Mouse (Mus musculus) thymus, adult 18-20 months (tissue): ENCODE data around the gene Apba2.

Experiments
- DNase-seq, 2 experiments: peaks; one replicate each; pipeline ENCODE4 v3.0.0; 2022; ENCODE audit warnings: mixed read lengths in 2 of 2

Gene Apba2

GRCm38 (mm10) chr7:64501536-64502270, at the start of gene Apba2:
Gene Apba2, plus strand, starts transcription at chr7:64501706.
- DNase-seq: no peak

DNA sequence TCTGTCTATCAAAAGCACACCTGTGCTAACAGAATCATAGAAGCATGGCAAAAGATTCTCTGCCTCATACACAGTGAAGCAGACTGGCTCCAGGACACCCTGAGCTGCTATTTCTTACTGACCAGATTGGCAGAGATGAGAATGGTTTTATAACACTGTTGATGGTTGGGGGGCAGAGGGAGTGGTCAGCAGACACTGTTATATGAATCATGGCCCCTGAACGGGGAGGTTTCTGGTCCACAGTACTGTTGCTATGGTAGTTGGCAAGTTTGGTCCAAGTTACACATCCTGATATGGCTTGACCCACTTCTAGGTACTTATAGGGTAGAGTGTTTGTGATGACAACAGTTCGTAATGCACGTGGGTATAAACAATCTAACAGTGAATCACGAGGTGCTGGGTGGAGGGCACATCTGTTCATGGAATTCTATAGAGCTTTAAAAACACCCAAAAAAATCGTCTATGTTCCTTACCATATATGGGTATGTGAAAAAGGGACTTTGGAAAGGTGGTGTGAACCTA, 49.6 kb upstream of the Apba2 start:
- no peak for DNase-seq

DNA sequence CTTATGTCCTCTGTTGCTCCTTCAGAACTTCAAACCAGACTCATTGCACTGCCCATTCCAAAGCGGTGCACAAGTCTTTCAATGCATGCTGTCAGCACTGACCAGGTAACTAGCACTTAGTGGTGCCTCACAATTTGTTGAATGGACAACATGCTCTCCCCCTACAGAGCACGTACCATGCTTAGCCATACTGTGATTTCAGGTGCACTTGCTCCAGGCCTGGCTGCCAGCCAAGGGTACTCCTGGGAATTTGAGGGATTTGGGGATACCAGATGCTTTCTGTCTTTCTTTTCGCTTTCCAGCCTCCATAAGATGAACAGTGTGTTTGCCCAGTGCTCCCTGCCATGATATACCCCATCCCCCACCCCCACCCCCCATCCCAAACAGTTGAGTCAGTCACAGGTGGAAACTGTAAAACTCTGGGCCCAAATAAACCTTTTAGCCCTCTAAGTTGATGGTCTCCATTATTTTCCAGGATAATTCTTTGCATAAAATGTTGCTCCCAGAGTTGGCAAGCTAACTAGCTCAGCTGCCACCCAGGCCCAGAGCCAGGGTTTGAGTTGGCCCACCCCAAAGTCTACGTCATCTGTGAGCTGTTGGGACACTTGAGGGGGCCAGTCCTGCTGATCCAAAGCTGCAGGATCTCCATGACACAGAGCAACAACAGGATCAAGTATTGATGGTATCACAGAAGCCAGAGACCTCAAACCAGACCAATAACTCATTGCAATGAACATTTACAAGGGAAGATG, 48.9 kb upstream of the Apba2 start:
- DNase-seq: no peak

GRCm38 (mm10) chr7:64456176-64456575, 45.3 kb upstream of the Apba2 start:
- no peak for DNase-seq

GRCm38 (mm10) chr7:64456676-64457075, 44.8 kb upstream of the Apba2 start:
- DNase-seq: no peak

DNA sequence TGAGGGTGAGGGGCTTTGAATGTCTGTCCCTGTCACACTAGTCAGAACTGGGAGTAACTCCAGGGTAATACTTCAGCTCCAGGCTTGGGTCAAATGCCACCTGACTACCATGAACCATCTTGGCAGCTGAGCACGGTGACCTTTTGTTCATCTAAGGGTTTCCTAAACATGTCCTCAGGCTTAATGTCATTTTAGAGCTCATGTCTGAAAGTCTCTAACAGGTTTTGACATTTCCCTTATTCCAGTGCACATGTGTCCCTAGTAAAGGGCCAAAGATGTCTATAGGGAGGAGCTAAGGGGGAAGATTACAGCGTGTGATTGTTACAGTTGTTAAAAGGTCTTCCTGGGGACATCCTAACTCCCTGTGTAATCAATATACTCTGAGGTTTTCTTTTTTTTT, 43.7 kb upstream of the Apba2 start:
- no peak for DNase-seq

DNA sequence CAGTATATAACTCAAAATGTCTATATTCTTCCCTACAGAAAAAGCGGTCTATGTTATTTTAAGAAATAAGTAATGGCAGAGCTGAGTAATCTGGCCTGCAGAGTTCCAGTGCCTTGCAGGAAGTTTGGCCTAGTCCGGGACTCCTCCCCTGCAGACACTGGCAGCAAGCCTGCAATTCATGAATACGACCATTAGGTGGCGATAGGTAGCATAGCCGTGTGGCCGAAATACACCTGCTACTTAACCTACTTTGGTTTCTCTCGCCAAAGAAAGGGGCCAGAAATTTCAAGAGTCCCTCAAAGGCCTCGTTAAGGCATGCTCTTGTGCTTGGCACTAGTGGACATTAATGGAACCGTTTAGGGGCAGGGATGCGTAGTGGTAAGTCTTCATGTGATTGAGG, 4.1 kb upstream of the Apba2 start:
- no peak for DNase-seq

GRCm38 (mm10) chr7:64502271-64503180, 1.0 kb downstream of the Apba2 start:
- no peak for DNase-seq

- no peak for DNase-seq
Observed at GRCm38 (mm10) chr7:64503641-64504040, 2.1 kb downstream of the Apba2 start.

DNA sequence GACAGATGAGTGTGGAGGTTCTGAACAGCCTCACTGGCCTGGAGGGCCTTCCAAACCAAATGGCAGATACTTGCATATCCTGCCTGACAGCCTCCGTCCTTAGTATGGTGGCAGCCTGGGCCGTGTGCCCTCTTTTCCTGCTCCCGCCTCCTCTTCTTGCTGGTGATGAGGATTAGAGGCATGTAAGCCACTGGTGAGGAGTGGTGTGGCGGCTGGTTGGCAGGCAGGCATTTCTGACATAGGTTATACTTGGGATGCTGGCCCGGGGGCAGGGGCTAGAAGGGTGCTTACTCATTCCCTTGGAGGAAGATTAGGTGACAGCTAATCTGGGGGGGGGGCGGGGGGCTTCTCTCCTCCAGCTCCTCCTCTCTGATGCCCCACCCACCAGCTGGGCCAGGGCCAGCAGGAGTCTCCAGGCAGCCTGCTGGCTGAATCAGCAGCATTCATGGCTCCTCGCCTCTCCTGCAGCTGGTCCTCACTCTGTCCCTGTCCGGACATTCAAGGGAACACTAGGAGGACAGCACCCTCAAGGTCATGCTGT, 3.3 kb downstream of the Apba2 start:
- no peak for DNase-seq

DNA sequence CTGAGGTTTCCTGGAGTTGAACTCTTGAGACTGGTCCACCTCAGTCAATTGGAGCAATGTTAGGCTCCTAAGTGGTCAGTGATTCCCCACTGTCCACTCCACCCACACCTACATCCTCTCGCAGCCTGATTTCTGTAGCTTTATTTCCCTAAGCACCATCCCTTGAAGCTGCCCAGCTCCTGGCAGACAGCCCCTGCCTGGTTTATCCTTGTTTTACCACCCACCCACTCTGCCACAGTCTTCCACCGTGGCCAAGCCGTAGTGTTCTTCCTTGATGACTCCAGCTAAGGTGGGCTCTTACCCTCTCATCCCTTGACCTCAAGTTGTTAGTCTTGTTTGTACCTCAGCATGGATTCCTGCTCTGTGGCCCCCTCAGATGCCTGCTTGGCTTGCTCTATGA, 4.1 kb downstream of the Apba2 start:
- DNase-seq: no peak

GRCm38 (mm10) chr7:64508826-64509225, 7.3 kb downstream of the Apba2 start:
- DNase-seq: no peak

DNA sequence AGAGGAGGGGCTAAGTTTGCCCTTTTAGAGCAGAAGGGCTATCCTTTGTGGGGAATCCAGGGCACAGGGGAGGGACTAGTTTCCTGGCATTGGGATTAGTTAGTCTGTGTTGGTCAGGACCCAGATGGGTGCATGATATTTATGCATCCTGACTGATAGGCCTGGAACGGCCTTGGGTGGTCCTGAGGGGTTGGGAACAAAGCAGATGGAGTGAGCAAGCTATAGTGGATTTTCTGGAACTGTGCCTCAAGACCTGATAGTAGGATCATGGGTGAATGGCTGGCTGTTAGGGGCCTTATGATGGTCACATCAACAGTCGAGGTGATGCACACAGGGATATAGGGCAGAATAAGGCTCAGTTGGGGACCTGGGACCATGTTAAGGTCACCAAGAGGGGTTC, 8.4 kb downstream of the Apba2 start:
- no peak for DNase-seq

DNA sequence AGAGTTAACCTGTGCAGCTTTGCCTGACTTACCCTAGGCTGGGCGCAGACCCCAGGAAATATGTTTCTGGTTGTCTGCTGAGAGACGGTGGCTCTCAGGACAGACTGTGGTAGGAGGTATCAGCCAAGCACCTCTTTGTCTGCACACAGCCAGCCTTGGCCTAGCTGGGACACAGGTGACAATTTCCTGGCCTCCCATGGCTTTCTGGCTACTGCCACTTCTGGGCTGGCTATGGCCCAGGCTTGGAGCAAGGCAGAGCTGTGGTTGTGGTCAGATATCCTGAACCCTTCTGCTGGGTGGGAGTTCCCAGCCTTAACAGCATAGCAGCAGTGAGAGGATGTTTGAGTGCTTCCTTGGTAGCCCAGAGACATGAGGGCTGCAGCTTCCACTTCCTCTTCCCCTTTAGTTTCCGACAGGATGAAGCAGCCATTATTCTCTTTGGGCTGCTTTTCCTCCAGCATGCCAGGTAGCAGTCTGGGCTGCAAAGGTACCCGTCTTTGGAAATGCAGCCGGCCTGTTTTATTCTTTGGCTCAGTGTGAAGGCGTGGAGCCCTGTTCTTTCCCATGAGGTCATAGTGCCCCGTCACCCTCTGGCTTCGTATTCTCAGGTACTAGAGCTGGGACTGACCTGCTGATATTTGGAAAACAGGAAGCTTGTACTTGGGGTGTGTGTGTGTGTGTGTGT, 9.2 kb downstream of the Apba2 start:
- DNase-seq: no peak

DNA sequence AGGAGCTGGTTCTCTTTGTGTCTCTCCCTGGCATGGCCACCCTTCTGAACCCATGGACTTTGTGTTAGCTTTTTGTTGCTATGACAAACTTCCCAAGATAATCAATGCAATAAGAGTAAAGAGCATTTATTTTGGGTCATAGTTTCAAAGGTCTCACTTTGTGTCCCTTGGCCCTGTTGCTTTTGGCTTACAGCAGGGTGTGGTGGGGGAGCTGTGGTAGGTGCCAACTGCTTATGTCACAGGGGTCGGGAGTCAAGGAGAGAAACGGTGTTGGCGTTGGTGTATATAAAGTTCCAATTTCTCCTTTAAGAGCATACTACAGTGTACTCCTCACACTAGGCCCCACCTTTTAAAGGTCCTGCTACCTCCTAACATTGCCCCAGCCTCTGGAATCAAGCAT, 12.1 kb downstream of the Apba2 start:
- DNase-seq: no peak

- no peak for DNase-seq
Observed at GRCm38 (mm10) chr7:64515280-64515679, 13.8 kb downstream of the Apba2 start.

GRCm38 (mm10) chr7:64515891-64516290, 14.4 kb downstream of the Apba2 start:
- no peak for DNase-seq

DNA sequence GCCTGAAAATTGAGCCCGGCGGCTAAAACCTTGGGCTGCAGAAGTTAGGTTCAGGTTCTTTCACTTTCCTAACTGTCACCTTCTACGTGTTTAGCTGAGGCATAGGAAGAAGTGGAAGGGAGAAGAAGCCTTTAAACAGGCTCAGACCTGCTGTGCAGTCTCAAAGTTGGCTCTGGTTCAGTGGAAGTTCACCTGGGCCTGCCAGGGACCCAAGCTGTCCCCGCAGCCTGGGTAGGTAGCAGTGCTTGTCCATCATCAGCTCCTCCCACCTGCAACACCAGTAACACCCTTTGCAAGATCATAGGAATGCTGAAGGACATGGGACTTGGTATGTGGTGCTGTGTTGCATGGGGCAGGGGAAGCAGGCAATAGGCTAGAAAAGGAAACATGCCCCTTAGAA, 17.6 kb downstream of the Apba2 start:
- no peak for DNase-seq

- no peak for DNase-seq
Observed at GRCm38 (mm10) chr7:64519521-64519920, 18.0 kb downstream of the Apba2 start.

DNA sequence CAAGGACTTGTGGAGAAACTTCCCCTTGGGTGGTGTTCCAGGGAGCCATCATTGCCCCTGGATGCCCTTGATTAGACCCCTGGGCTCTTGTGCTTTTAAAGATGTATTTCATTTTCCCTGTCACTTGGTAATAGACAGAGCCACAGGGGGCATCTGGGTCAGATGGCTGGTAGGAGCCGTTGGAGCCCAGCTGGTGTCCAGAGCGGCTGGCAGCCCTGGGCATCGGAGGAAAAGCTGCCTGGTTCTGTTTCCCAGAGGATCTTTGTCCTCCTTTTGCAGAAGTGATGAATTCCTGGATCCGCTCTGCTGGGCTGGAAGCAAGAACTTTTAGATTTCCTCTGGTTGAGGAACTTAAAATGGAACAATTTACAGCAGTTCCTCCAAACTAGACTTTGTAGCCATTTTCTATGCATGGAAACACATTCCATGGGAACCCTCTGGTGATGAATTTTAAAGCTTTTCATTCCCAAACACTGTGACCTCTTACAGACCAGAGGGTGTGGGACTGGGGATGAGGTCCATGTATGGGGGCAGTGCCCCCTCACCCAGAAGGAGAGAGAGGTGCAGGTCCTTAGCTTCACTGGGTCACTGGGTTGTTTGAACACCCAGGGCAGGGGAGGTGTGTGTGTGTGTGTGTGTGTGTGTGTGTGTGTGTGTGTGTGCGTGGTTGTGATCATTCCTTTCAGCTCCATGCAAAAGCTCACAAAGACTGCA, 20.3 kb downstream of the Apba2 start:
- no peak for DNase-seq

DNA sequence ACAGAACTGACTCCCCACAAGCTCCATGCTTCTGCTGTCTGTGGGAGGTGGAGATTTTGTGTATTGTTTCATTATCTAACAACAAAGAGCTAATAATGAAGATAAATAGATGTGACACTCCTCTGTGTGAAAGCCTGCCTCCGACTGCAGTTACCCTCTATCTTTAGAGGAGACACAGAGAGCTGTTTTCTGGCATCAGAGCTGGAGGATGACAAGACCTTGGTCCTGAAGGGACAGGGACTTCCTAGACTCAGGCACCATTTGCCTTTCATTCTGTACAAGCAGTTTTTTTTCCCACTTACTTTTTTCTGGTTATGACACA, 20.9 kb downstream of the Apba2 start:
- DNase-seq: no peak

GRCm38 (mm10) chr7:64531297-64531696, 29.8 kb downstream of the Apba2 start:
- no peak for DNase-seq
